Mouse (Mus musculus) lung, adult 2 months (tissue): Measurements from ENCODE around the gene Eif4a1.

Source experiments
- CTCF ChIP-seq: fragments of 200-500 bp; IDR thresholded peaks from 2 replicates; pipeline ENCODE4 v1.5.1; 2011; ENCODE audit warnings: mild to moderate bottlenecking, low read length, control low read depth; ENCODE audit not compliant: insufficient read depth
- POLR2A ChIP-seq: fragments of 200-500 bp; IDR thresholded peaks from 2 replicates; pipeline ENCODE4 v1.6.1; 2011; ENCODE audit warnings: low read depth, mild to moderate bottlenecking, control low read depth, low read length, borderline replicate concordance; ENCODE audit errors: extremely low read depth

GRCm38 (mm10) chr11:69679144-69679543, 6.9 kb upstream of the Eif4a1 start:
- no peak for TF ChIP-seq CTCF
- TF ChIP-seq POLR2A, result no peak
